Mouse (Mus musculus) MEL (cell line): ENCODE data around the gene Gm42791.

Experiments used
- GATA1 ChIP-seq: IDR thresholded peaks from 2 replicates; pipeline ENCODE4 v1.6.1; 2011; ENCODE audit warnings: low read depth, low read length, improper control_type of control experiment
- JUND ChIP-seq: IDR thresholded peaks from 2 replicates; pipeline ENCODE4 v1.6.1; 2011; ENCODE audit warnings: low read depth, mild to moderate bottlenecking, improper control_type of control experiment, low read length
- POLR2A ChIP-seq, 2 experiments: IDR thresholded peaks; 2 replicates each; pipeline ENCODE4 v1.6.1; 2011 to 2012; ENCODE audit warnings: low read length in 2 of 2, mild to moderate bottlenecking in 2 of 2, control low read depth in 1 of 2, improper control_type of control experiment in 1 of 2, low read depth in 1 of 2, moderate library complexity in 1 of 2; ENCODE audit not compliant: control insufficient read depth in 1 of 2, insufficient read depth in 1 of 2, poor library complexity in 1 of 2
- SIN3A ChIP-seq: IDR thresholded peaks from 2 replicates; pipeline ENCODE4 v1.6.1; 2012; ENCODE audit warnings: low read length, improper control_type of control experiment, inconsistent platforms
- ZC3H11A ChIP-seq: IDR thresholded peaks from 2 replicates; pipeline ENCODE4 v1.6.1; 2012; ENCODE audit warnings: low read depth, mild to moderate bottlenecking, inconsistent platforms, low read length, improper control_type of control experiment
- ZKSCAN1 ChIP-seq: IDR thresholded peaks from 2 replicates; pipeline ENCODE4 v1.6.1; 2012; ENCODE audit warnings: low read depth, mild to moderate bottlenecking, inconsistent platforms, low read length, improper control_type of control experiment, moderate library complexity
- ZMIZ1 ChIP-seq: IDR thresholded peaks from 2 replicates; pipeline ENCODE4 v1.6.1; 2012; ENCODE audit warnings: low read depth, mild to moderate bottlenecking, inconsistent platforms, low read length, improper control_type of control experiment, moderate library complexity

DNA sequence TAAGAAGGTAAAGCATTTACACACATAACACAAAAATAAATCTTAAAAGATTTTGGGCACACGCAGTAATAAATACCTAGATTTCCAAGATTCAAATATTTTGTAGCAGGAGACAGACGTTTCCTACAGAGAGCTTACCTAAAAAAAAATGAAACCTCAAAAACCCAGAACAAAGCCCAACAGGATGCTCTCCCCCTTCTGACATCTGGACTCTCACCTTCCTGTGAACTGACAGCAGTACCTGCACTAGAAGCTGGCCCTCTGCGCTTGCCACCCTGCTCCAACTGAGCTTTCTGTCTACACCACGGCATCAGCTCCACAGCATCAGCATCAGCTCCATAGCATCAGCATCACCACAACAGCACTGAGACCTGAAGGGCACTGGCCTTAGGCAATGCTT lies 84.9 kb downstream of the Gm42791 start:
- TF ChIP-seq JUND (no peak), ZKSCAN1 (no peak), ZMIZ1 (no peak), GATA1 (no peak), ZC3H11A (no peak), SIN3A (no peak), POLR2A (IDR thresholded peaks at IDR 0.05; ENCODE audit: control insufficient read depth in 1 of 2, insufficient read depth in 1 of 2, low read depth in 1 of 2, low read length in 2 of 2, poor library complexity in 1 of 2) (no peak)
